24 mouse cellular contexts compared by ENCODE assay signal in genomic region chr14:118638447-118639275, GRCm38 (mm10).
DNase-seq lines count a peak whose midpoint lies in the region; ATAC-seq and TF ChIP-seq lines count a peak whose summit lies in the region.
"Had no signal": no experiment of that assay in that cellular context is flagged by ENCODE, and none has a peak within 500 bp of the region (broad histone marks: within the 10 kb centered on the region; RNA-seq: fewer than 3 reads in every experiment).

No protein-coding gene starts in this region.

- H3K27me3 ChIP-seq in liver, adult 2 months (ENCODE audit: control insufficient read depth, insufficient read depth, low read length), result no peaks in the 10 kb centered on the region
- no peaks in the 10 kb centered on the region for H3K27me3 ChIP-seq in intestine, embryonic 16.5 days (replicated peaks; ENCODE audit: control insufficient read depth, insufficient read depth, low read length)
- H3K27me3 ChIP-seq in forebrain, embryonic 15.5 days, result no peaks in the 10 kb centered on the region
- H3K27me3 ChIP-seq: heart, embryonic 13.5 days; hindbrain, embryonic 13.5 days; limb, embryonic 12.5 days; liver, embryonic 15.5 days; midbrain, embryonic 12.5 days had no signal

- H3K9me3 ChIP-seq in intestine, embryonic 16.5 days (ENCODE audit: control insufficient read depth, low read length), result no peaks in the 10 kb centered on the region
- H3K9me3 ChIP-seq in forebrain, embryonic 15.5 days, result no peaks in the 10 kb centered on the region
- H3K9me3 ChIP-seq: heart, embryonic 13.5 days; hindbrain, embryonic 13.5 days; limb, embryonic 12.5 days; liver, embryonic 15.5 days; midbrain, embryonic 12.5 days had no signal

- no peaks in the 10 kb centered on the region for H3K36me3 ChIP-seq in liver, adult 2 months (ENCODE audit: control insufficient read depth, insufficient read depth, low read length)
- no peaks in the 10 kb centered on the region for H3K36me3 ChIP-seq in intestine, embryonic 16.5 days (ENCODE audit: control insufficient read depth, insufficient read depth, low read length)
- H3K36me3 ChIP-seq in forebrain, embryonic 15.5 days, result no peaks in the 10 kb centered on the region
- H3K36me3 ChIP-seq: heart, embryonic 13.5 days; hindbrain, embryonic 13.5 days; limb, embryonic 12.5 days; liver, embryonic 15.5 days; midbrain, embryonic 12.5 days had no signal

- H3K79me2 ChIP-seq in liver, adult 2 months (ENCODE audit: control insufficient read depth, insufficient read depth, low read length), result no peaks in the 10 kb centered on the region

- no peak for TF ChIP-seq POLR2A in liver, adult 2 months (IDR thresholded peaks at IDR 0.05; ENCODE audit: extremely low read depth, insufficient read depth, low read length)

- no peak overlapping the region for H3K9ac ChIP-seq in liver, adult 2 months (ENCODE audit: low read depth, low read length)
- no peak overlapping the region for H3K9ac ChIP-seq in intestine, embryonic 16.5 days (ENCODE audit: low read depth, low read length)
- H3K9ac ChIP-seq in forebrain, embryonic 15.5 days (replicated peaks), result no peak overlapping the region
- H3K9ac ChIP-seq: heart, embryonic 13.5 days; hindbrain, embryonic 13.5 days; limb, embryonic 12.5 days; liver, embryonic 15.5 days; midbrain, embryonic 12.5 days had no signal

- DNase-seq in liver, adult 2 months (ENCODE audit: extremely low read depth, low read depth, low spot score), result peak; percentile 24
- DNase-seq in liver (no peak), 416B (ENCODE audit: low read depth) (peak; percentile 81), MN1 (ENCODE audit: low spot score) (peak; percentile 21)
- no peak for DNase-seq in spleen, postnatal 4 days (ENCODE audit: low spot score in 2 of 2)
- no peak for DNase-seq in ovary, adult 18-20 months (ENCODE audit: low spot score)
- DNase-seq: adrenal gland, adult 2 months; cerebellum, adult 2 months; cerebellum, postnatal 25 days; gastrocnemius, postnatal 14 days; heart, adult 2 months; heart, postnatal 36 days; kidney, adult 9 months; thymus, postnatal 14 days had no signal

- H3K4me3 ChIP-seq in liver, adult 2 months (ENCODE audit: insufficient read depth, low read depth, low read length), result no peak overlapping the region
- H3K4me3 ChIP-seq in intestine, embryonic 16.5 days (ENCODE audit: low read length), result no peak overlapping the region
- H3K4me3 ChIP-seq in forebrain, embryonic 15.5 days, result no peak overlapping the region
- H3K4me3 ChIP-seq: heart, adult 2 months; heart, embryonic 13.5 days; hindbrain, embryonic 13.5 days; layer of hippocampus, adult 2 months; limb, embryonic 12.5 days; liver, embryonic 15.5 days; midbrain, embryonic 12.5 days had no signal

- WGBS in liver, adult 2 months, result 71% methylated on average over 25 of the region's 25 CpGs
- WGBS in intestine, embryonic 16.5 days, result 67% methylated on average over 25 of the region's 25 CpGs
- WGBS in forebrain, embryonic 15.5 days, result 83% methylated on average over 25 of the region's 25 CpGs

- no peak overlapping the region for H3K27ac ChIP-seq in liver, adult 2 months (replicated peaks; ENCODE audit: insufficient read depth, low read depth, low read length)
- no peak overlapping the region for H3K27ac ChIP-seq in intestine, embryonic 16.5 days (ENCODE audit: low read length)
- no peak overlapping the region for H3K27ac ChIP-seq in forebrain, embryonic 15.5 days (replicated peaks)
- H3K27ac ChIP-seq: heart, adult 2 months; heart, embryonic 13.5 days; hindbrain, embryonic 13.5 days; layer of hippocampus, adult 2 months; limb, embryonic 12.5 days; liver, embryonic 15.5 days; macrophage; midbrain, embryonic 12.5 days had no signal

- no peak for TF ChIP-seq CTCF in liver, adult 2 months (IDR thresholded peaks at IDR 0.05; ENCODE audit: low read depth, low read length)

- peaks cover 5% of the 10 kb centered on the region for H3K4me1 ChIP-seq in liver, adult 2 months (ENCODE audit: control insufficient read depth, insufficient read depth, low read length)
- peaks cover 9% of the 10 kb centered on the region for H3K4me1 ChIP-seq in intestine, embryonic 16.5 days (ENCODE audit: control insufficient read depth, insufficient read depth, low read length)
- peaks cover 10% of the 10 kb centered on the region; the same call in 1 of the 2 replicates for H3K4me1 ChIP-seq in forebrain, embryonic 15.5 days

- no peak overlapping the region for H3K4me2 ChIP-seq in intestine, embryonic 16.5 days (ENCODE audit: low read depth, low read length)
- H3K4me2 ChIP-seq in forebrain, embryonic 15.5 days (replicated peaks), result no peak overlapping the region
- H3K4me2 ChIP-seq: heart, embryonic 13.5 days; hindbrain, embryonic 13.5 days; limb, embryonic 12.5 days; liver, embryonic 15.5 days; midbrain, embryonic 12.5 days had no signal

- peak; percentile 27; the same call in 1 of the 2 replicates for ATAC-seq in intestine, embryonic 16.5 days
- no peak for ATAC-seq in forebrain, embryonic 15.5 days (replicated peaks)
- ATAC-seq: forebrain, embryonic 14.5 days had no signal

Comparison
In these comparisons a context has a peak if more than half of its experiments do, and no peak if none do; other contexts are left out.
1. DNase-seq: peak in liver, adult 2 months (single experiment), 416B (single experiment) and MN1 (single experiment); none in liver (single experiment), spleen, postnatal 4 days (0 of 2) and ovary, adult 18-20 months (single experiment).